Mouse (Mus musculus): ENCODE results near the gene Piwil1. TPM values are rescaled to one million over a fixed set of nuclear protein-coding genes. Genes with fewer than 3 reads are reported as not detected.

Piwil1 gene
- polyA plus RNA-seq (2014; fragmentation: Nextera tagmentation; extraction: Ambion mirVana): not detected in 2 replicates

DNA sequence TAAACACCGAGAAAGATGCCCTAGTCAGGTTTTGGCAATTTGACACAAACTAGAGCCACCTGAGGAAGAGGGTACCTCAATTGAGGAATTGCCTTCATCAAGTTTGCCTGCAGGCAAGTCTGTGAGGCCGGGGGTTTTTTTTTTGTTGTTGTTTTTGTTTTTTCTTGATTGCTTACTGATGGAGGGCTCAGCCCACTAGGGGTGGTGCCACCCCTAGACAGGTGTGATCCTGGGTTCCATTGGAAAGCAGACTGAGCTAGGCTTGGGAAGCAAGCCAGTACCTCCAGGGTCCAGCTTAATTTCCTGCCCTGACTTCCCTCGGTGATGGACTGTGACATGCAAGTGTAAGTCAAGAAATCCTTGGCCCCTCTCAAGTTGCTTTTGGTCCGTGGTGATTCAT lies at the start of gene Piwil1:
TSS of gene Piwil1 (plus strand) at position 301 of the 400 bp plus-strand sequence.
- no peak for ATAC-seq (ENCODE audit: insufficient number of reproducible peaks, insufficient read depth, low FRiP score, low read depth)
- no peaks in the 10 kb centered on the region for H3K36me3 ChIP-seq (ENCODE audit: control insufficient read depth, insufficient read depth, low read length)
- H3K27me3 ChIP-seq (ENCODE audit: control insufficient read depth, insufficient read depth, low read length): no peaks in the 10 kb centered on the region
- H3K4me2 ChIP-seq (replicated peaks; ENCODE audit: low read depth, low read length): no peak within 1 kb of the TSS
- H3K4me1 ChIP-seq (ENCODE audit: control insufficient read depth, insufficient read depth, low read length): no peaks in the 10 kb centered on the region
- H3K9ac ChIP-seq (replicated peaks; ENCODE audit: low read depth, low read length): no peak within 1 kb of the TSS
- no peaks in the 10 kb centered on the region for H3K9me3 ChIP-seq (ENCODE audit: control insufficient read depth, low read depth, low read length)
- no peak within 1 kb of the TSS for H3K27ac ChIP-seq (ENCODE audit: low read length)
- 74% methylated on average over 4 of the region's 4 CpGs for WGBS
- H3K4me3 ChIP-seq (ENCODE audit: low read depth, low read length): no peak within 1 kb of the TSS

GRCm38 (mm10) chr5:128656496-128657135 lies 45.7 kb upstream of the Piwil1 start:
- Histone ChIP-seq H3K36me3 (ENCODE audit: control insufficient read depth, insufficient read depth, low read length) (no peaks in the 10 kb centered on the region), H3K9ac (replicated peaks; ENCODE audit: low read depth, low read length) (no peak overlapping the region), H3K4me1 (ENCODE audit: control insufficient read depth, insufficient read depth, low read length) (no peaks in the 10 kb centered on the region), H3K27ac (ENCODE audit: low read length) (no peak overlapping the region), H3K4me2 (replicated peaks; ENCODE audit: low read depth, low read length) (no peak overlapping the region), H3K27me3 (ENCODE audit: control insufficient read depth, insufficient read depth, low read length) (no peaks in the 10 kb centered on the region), H3K9me3 (ENCODE audit: control insufficient read depth, low read depth, low read length) (peaks cover 3% of the 10 kb centered on the region; the same call in 1 of the 2 replicates), H3K4me3 (ENCODE audit: low read depth, low read length) (no peak overlapping the region)
- 61% methylated on average over 22 of the region's 22 CpGs for WGBS
- no peak for ATAC-seq (ENCODE audit: insufficient number of reproducible peaks, insufficient read depth, low FRiP score, low read depth)

GRCm38 (mm10) chr5:128660101-128660500 lies 42.2 kb upstream of the Piwil1 start:
- Histone ChIP-seq H3K27ac (ENCODE audit: low read length) (no peak overlapping the region), H3K36me3 (ENCODE audit: control insufficient read depth, insufficient read depth, low read length) (no peaks in the 10 kb centered on the region), H3K9ac (replicated peaks; ENCODE audit: low read depth, low read length) (no peak overlapping the region), H3K4me2 (replicated peaks; ENCODE audit: low read depth, low read length) (no peak overlapping the region), H3K9me3 (ENCODE audit: control insufficient read depth, low read depth, low read length) (peaks cover 2% of the 10 kb centered on the region; the same call in 1 of the 2 replicates), H3K4me1 (ENCODE audit: control insufficient read depth, insufficient read depth, low read length) (no peaks in the 10 kb centered on the region), H3K27me3 (ENCODE audit: control insufficient read depth, insufficient read depth, low read length) (no peaks in the 10 kb centered on the region), H3K4me3 (ENCODE audit: low read depth, low read length) (no peak overlapping the region)
- no peak for ATAC-seq (ENCODE audit: insufficient number of reproducible peaks, insufficient read depth, low FRiP score, low read depth)
- WGBS: 60% methylated on average over 8 of the region's 8 CpGs

DNA sequence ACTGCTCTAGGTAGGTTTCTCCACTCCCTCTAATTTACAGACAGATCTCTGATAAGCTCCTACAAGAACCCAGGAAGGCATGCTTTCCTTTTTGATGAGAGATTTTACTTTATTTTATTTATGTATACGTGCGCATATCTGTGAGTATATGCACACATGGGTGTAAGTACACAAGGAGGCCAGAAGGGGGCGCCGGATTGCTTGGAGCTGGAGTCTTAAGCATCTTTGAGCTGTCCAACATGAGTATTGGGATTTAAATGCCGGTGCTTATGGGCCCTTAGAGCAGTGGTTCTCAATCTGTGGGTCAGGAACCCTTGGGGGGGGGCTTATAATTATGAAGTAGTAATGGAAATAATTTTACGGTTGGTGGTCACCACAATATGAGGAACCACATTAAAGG lies 39.4 kb upstream of the Piwil1 start:
- Histone ChIP-seq H3K9me3 (ENCODE audit: control insufficient read depth, low read depth, low read length) (no peaks in the 10 kb centered on the region), H3K9ac (replicated peaks; ENCODE audit: low read depth, low read length) (no peak overlapping the region), H3K4me1 (ENCODE audit: control insufficient read depth, insufficient read depth, low read length) (0 out of 2 replicates have a peak, but pooled peaks cover 5% of the 10 kb centered on the region), H3K27ac (ENCODE audit: low read length) (no peak overlapping the region), H3K36me3 (ENCODE audit: control insufficient read depth, insufficient read depth, low read length) (no peaks in the 10 kb centered on the region), H3K4me3 (ENCODE audit: low read depth, low read length) (no peak overlapping the region), H3K27me3 (ENCODE audit: control insufficient read depth, insufficient read depth, low read length) (no peaks in the 10 kb centered on the region), H3K4me2 (replicated peaks; ENCODE audit: low read depth, low read length) (no peak overlapping the region)
- no peak for ATAC-seq (ENCODE audit: insufficient number of reproducible peaks, insufficient read depth, low FRiP score, low read depth)
- 96% methylated on average over 6 of the region's 6 CpGs for WGBS

GRCm38 (mm10) chr5:128663976-128664375 lies 38.3 kb upstream of the Piwil1 start:
- 73% methylated on average over 7 of the region's 7 CpGs for WGBS
- Histone ChIP-seq H3K4me2 (replicated peaks; ENCODE audit: low read depth, low read length) (no peak overlapping the region), H3K9me3 (ENCODE audit: control insufficient read depth, low read depth, low read length) (no peaks in the 10 kb centered on the region), H3K27me3 (ENCODE audit: control insufficient read depth, insufficient read depth, low read length) (no peaks in the 10 kb centered on the region), H3K4me3 (ENCODE audit: low read depth, low read length) (no peak overlapping the region), H3K36me3 (ENCODE audit: control insufficient read depth, insufficient read depth, low read length) (no peaks in the 10 kb centered on the region), H3K27ac (ENCODE audit: low read length) (no peak overlapping the region), H3K4me1 (ENCODE audit: control insufficient read depth, insufficient read depth, low read length) (0 out of 2 replicates have a peak, but pooled peaks cover 5% of the 10 kb centered on the region), H3K9ac (replicated peaks; ENCODE audit: low read depth, low read length) (no peak overlapping the region)
- ATAC-seq (ENCODE audit: insufficient number of reproducible peaks, insufficient read depth, low FRiP score, low read depth): no peak

GRCm38 (mm10) chr5:128665045-128665444 lies 37.3 kb upstream of the Piwil1 start:
- no peak overlapping the region for H3K4me3 ChIP-seq (ENCODE audit: low read depth, low read length)
- no peak overlapping the region for H3K9ac ChIP-seq (replicated peaks; ENCODE audit: low read depth, low read length)
- H3K27ac ChIP-seq (ENCODE audit: low read length): no peak overlapping the region
- H3K27me3 ChIP-seq (ENCODE audit: control insufficient read depth, insufficient read depth, low read length): no peaks in the 10 kb centered on the region
- no peaks in the 10 kb centered on the region for H3K36me3 ChIP-seq (ENCODE audit: control insufficient read depth, insufficient read depth, low read length)
- no peaks in the 10 kb centered on the region for H3K9me3 ChIP-seq (ENCODE audit: control insufficient read depth, low read depth, low read length)
- no peak for ATAC-seq (ENCODE audit: insufficient number of reproducible peaks, insufficient read depth, low FRiP score, low read depth)
- 0 out of 2 replicates have a peak, but pooled peaks cover 5% of the 10 kb centered on the region for H3K4me1 ChIP-seq (ENCODE audit: control insufficient read depth, insufficient read depth, low read length)
- 97% methylated on average over 1 of the region's 1 CpGs for WGBS
- H3K4me2 ChIP-seq (replicated peaks; ENCODE audit: low read depth, low read length): no peak overlapping the region

- WGBS: 48% methylated on average over 7 of the region's 7 CpGs
- Histone ChIP-seq H3K4me1 (ENCODE audit: control insufficient read depth, insufficient read depth, low read length) (0 out of 2 replicates have a peak, but pooled peaks cover 5% of the 10 kb centered on the region), H3K4me2 (replicated peaks; ENCODE audit: low read depth, low read length) (no peak overlapping the region), H3K4me3 (ENCODE audit: low read depth, low read length) (no peak overlapping the region), H3K9ac (replicated peaks; ENCODE audit: low read depth, low read length) (no peak overlapping the region), H3K36me3 (ENCODE audit: control insufficient read depth, insufficient read depth, low read length) (no peaks in the 10 kb centered on the region), H3K27ac (ENCODE audit: low read length) (no peak overlapping the region; the same call in 1 of the 2 replicates), H3K9me3 (ENCODE audit: control insufficient read depth, low read depth, low read length) (no peaks in the 10 kb centered on the region), H3K27me3 (ENCODE audit: control insufficient read depth, insufficient read depth, low read length) (no peaks in the 10 kb centered on the region)
- ATAC-seq (ENCODE audit: insufficient number of reproducible peaks, insufficient read depth, low FRiP score, low read depth): no peak
Observed at GRCm38 (mm10) chr5:128667303-128667702, 35.0 kb upstream of the Piwil1 start.

DNA sequence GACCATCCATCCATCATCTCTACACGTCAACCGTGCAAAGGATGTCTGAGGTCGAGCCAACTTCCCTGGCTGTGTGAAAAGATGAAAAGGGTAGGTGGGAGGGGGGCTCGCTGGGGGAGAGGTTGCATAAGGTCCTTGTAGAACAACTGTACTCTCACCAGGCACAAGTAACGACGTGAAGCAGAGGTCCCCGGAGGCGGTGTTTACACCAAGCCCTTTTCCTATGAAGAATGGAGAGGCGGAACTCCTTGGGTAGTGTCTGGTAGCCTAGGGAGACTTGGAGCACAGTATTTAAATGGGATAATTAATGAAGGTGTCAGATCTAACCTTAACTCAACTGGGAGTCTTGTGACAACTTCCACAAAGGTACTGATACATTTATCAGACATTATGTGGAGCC lies 28.2 kb upstream of the Piwil1 start:
- WGBS: 36% methylated on average over 9 of the region's 9 CpGs
- Histone ChIP-seq H3K4me3 (ENCODE audit: low read depth, low read length) (no peak overlapping the region), H3K36me3 (ENCODE audit: control insufficient read depth, insufficient read depth, low read length) (no peaks in the 10 kb centered on the region), H3K27ac (ENCODE audit: low read length) (no peak overlapping the region), H3K9me3 (ENCODE audit: control insufficient read depth, low read depth, low read length) (no peaks in the 10 kb centered on the region), H3K9ac (replicated peaks; ENCODE audit: low read depth, low read length) (no peak overlapping the region), H3K27me3 (ENCODE audit: control insufficient read depth, insufficient read depth, low read length) (no peaks in the 10 kb centered on the region), H3K4me1 (ENCODE audit: control insufficient read depth, insufficient read depth, low read length) (no peaks in the 10 kb centered on the region), H3K4me2 (replicated peaks; ENCODE audit: low read depth, low read length) (no peak overlapping the region)
- no peak for ATAC-seq (ENCODE audit: insufficient number of reproducible peaks, insufficient read depth, low FRiP score, low read depth)

GRCm38 (mm10) chr5:128677373-128677772 lies 25.0 kb upstream of the Piwil1 start:
- Histone ChIP-seq H3K27me3 (ENCODE audit: control insufficient read depth, insufficient read depth, low read length) (no peaks in the 10 kb centered on the region), H3K4me1 (ENCODE audit: control insufficient read depth, insufficient read depth, low read length) (no peaks in the 10 kb centered on the region), H3K4me3 (ENCODE audit: low read depth, low read length) (no peak overlapping the region), H3K36me3 (ENCODE audit: control insufficient read depth, insufficient read depth, low read length) (no peaks in the 10 kb centered on the region), H3K9me3 (ENCODE audit: control insufficient read depth, low read depth, low read length) (no peaks in the 10 kb centered on the region), H3K4me2 (replicated peaks; ENCODE audit: low read depth, low read length) (no peak overlapping the region), H3K9ac (replicated peaks; ENCODE audit: low read depth, low read length) (no peak overlapping the region), H3K27ac (ENCODE audit: low read length) (no peak overlapping the region)
- 92% methylated on average over 4 of the region's 4 CpGs for WGBS
- ATAC-seq (ENCODE audit: insufficient number of reproducible peaks, insufficient read depth, low FRiP score, low read depth): no peak

All from stomach, embryonic 14.5 days (tissue).